Mouse (Mus musculus) adrenal gland, postnatal 10 days (tissue): ENCODE data around the gene Hnrnpa1. TPM values are rescaled to one million over a fixed set of nuclear protein-coding genes. Genes with fewer than 3 reads are reported as not detected.
A peak's percentile ranks its signal among the peaks of the same experiment; 100 is the strongest.
"Not testable (repeated sequence)": the region's sequence is repeated elsewhere in the genome, so short reads cannot be mapped to it uniquely, and the experiment has no call there.

Source experiments
- DNase-seq: peaks from one replicate; pipeline ENCODE4 v3.0.0; 2021; ENCODE audit warnings: mixed read lengths
- microRNA-seq: library from miRNA; unstranded; fragments of <30 nt; microRNA quantifications from one replicate; pipeline ENCODE4 v1.2.0, GENCODE M21; 2021
- total RNA-seq, 2 experiments: library from RNA; stranded (reverse); gene quantifications; 2 replicates each; pipeline ENCODE4 v1.2.3; 2021

The Hnrnpa1 gene
- total RNA-seq, 2 experiments from 2014 or later: 248 to 299 TPM

DNA sequence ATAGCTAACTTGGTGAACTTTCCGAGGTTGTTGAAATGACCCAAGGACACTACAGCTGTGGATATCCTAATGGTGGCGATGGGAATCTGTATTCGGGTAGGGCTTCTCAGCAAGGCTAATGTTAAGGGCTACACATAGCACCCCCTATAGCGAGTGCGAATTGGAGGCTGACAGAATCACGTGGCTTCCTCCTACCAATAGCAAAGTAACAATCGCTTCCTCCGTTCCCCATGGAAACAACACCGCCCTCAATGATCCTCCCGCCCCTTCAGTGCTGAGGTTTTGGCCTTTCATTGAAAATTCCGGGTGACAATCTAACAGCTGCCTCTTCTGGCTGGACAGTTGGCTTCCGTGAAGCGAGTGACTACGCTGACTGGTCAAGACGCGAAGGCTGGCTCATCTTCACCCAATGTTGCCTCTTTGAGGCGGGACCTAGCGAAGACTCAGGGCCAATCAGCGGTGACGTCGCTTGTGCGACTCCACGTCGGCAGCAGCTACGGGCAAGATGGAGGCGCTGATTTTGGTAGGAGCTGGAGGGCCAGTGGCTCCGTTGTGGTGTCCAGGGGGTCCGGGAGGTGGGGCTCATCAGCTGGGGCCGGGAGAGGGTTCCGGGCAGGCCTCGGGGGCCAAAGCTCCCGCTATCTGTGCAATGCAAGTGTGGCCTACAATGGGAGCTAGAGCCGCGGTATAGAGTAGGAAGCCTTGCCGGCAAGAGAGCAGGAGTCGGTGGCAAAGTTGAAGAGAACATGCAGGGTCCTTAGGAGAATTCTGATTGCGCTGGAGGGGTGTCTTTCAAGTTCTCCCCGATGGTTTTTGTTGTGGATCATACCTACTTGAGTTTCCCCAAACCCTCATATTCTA is 32.4 kb downstream of the Hnrnpa1 start, which contains the start of gene Copz1:
Gene Copz1, plus strand, starts transcription at position 296 of the 861 bp plus-strand sequence.
- peak; percentile 95 for DNase-seq

DNA sequence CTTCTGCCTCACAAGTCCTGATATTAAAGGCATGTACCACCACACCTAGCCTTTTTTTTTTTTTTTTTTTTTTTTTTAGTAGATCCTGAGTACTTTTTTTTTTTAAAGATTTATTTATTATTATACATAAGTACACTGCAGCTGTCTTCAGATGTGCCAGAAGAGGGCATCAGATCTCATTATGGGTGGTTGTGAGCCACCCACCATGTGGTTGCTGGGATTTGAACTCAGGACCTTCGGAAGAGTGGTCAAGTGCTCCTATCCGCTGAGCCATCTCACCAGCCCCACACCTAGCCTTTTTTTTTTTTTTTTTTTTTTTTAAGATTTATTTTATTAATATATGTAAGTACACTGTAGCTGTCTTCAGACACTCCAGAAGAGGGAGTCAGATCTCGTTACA is 35.7 kb downstream of the Hnrnpa1 start:
- not testable (repeated sequence) for DNase-seq

- no peak for DNase-seq
Observed at GRCm38 (mm10) chr15:103277949-103278348, 37.7 kb downstream of the Hnrnpa1 start.

DNA sequence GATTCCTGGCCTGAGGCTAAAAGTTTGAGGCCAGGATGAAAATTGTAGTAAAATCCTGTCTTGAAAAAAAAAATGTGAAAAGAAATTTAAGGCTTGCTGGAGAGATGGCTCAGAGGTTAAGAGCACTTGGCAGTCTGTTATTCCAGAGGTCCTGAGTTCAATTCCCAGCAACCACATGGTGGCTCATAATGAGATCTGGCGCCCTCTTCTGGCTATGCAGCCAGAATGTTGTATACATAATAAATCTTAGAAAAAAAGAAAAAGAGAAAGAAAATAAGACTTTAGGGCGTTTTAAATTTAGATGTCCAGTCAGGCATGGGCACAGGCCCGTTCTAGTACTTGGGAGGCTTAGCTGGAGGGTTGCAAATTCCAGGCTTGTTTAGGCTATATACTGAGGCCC is 39.5 kb downstream of the Hnrnpa1 start:
- DNase-seq: peak; percentile 49

DNA sequence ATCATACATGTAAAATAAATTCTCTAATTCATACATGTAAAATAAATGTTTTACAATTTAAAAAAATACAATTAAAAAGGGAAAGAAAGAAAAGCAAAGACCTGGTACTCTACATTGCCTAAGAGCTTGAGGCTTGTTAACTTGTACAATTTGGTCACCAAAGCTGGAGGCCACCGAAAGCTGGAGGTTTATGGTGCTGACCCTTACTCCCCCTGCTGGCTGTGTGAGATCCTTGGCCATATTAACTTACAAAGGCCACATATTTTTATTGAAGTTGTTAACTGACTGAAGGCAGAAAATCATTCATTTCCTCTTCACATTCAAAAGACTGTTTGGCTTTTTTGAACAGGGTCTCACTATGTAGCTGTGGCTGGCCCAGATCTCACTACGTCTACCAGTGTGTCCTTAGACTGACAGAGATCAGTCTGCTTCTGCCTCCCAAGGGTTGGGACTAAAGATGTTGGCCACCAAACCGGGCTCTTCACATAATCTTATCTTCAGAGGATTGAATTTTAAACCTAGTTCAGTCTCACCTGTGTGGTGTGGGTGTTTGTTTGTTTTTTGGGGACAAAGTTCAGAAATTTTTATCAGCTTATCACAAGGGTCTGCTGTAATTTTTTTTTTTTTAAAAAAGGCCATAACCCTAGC is 40.7 kb downstream of the Hnrnpa1 start:
- peak; percentile 50 for DNase-seq

- no peak for DNase-seq
Observed at GRCm38 (mm10) chr15:103281465-103282205, 41.4 kb downstream of the Hnrnpa1 start.

DNA sequence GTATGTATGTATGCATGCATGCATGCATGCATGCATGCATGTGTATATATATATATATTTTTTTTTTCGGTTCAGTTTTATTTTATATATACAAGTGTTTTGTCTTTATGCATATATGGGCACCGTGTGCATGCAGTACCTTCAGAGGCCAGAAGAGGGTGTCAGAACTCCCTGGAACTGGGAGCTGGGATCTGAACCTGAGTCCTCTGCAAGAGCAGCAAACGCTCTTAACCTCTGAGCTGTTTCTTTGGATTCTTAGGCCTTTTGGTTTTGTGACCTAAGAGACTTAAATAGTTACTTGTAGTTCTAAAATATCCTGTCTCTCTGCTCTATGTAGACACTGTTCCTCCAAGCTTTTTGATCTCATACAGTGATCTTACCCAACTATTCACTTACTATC is 43.8 kb downstream of the Hnrnpa1 start:
- DNase-seq: peak; percentile 77

- no peak for DNase-seq
Observed at GRCm38 (mm10) chr15:103284647-103285046, 44.4 kb downstream of the Hnrnpa1 start.

DNA sequence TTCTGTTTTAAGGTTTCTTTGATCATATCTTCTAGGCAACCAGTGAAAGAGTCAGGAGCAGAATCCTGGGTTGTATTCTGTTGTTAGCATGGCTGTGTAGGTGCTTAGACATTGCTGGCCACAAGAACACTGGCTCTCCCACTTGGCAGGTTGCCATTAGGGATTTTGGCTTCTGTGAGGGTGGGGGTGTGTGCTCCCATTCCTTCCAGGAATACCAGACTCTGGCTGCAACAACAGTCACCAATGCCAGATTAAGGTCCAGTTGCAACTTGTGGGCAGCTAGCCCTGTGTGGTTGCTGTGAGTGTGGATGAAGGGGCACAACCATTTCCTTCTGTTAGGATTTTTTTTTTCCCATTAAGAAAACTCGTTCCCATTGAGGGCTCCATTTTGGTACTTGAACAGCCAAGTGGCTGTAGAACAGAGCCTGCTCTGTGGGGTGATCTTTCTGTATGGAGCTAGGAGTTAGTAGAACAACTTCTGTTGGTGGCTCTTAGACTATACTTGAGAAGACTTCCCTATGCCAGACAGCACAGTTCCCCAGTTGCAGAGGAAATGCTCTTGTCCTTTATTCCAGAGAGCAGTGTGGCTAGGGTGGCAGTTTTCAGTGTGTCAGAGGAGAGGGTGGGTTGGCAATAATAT is 45.7 kb downstream of the Hnrnpa1 start:
- DNase-seq: peak; percentile 75

DNA sequence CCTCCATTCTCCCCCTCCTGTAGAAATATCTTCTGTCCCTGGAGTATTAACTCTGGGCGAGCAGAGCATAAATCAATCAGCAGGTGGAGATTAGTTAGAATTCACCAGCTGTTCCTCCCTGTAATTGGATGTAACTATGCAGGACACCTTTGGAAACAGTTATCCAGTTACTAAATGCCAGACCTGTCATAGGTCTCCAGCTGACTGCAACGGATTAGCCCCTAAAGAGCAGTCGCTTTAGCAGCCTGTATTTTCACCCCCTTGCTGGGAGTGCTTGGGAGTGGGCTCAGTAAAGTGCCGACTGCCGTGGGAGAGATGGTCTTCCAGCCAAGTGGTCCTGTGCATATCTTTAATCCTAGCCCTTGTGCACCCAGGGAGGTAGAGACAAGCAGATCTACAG is 49.4 kb downstream of the Hnrnpa1 start:
- DNase-seq: no peak

- no peak for DNase-seq
Observed at GRCm38 (mm10) chr15:103290417-103290816, 50.2 kb downstream of the Hnrnpa1 start.

GRCm38 (mm10) chr15:103290843-103291242 is 50.6 kb downstream of the Hnrnpa1 start:
- no peak for DNase-seq

DNA sequence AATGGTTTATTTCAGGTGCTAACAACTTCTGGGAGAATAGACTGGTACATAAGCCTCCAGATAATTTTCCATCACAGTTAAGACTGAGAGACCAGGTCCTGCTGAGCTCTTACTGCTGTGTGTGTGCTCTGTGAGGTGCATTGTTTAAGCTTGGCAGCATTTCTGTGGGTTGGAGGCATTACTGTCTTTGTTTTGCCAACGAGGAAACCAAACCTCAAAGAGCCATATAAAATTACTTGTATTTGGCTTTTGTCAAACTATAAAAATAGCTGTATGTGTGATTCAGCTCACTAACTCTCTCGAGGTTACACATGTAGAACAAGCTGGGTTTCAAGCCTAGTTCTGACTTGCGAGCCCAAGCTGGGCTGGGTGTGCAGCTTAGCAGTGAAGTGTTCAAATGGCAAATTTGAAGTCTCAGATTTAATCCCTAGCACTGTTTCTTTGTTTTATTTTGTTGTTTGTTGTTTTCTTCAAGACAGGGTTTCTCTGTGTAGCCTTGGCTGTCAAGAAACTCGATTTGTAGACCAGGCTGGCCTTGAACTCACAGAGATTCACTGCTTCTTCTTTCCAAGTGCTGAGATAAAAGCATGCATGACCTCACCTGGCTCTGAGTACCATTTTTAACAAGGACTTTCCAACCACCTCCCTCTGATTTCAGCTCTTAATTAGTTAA is 52.6 kb downstream of the Hnrnpa1 start:
- DNase-seq: no peak

GRCm38 (mm10) chr15:103293375-103293774 is 53.1 kb downstream of the Hnrnpa1 start:
- no peak for DNase-seq

DNA sequence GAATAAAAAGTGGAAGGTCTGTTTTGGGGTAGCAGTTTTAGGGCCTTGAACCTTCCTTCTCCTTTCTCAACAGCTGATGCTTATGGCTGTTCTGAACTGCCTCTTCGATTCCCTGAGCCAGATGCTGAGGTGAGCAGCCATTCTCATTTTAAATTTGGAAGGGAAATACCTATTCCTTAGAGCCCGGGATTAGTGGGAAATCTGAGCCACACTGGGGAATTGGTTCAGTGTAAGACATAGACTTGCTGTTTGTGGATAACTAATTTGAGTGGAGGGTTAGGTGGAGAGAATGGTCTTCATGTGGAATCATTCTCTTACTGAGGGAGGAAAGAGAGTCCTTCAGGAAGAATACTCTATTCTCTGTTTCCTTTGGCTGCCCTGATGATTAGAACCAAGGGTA is 54.4 kb downstream of the Hnrnpa1 start:
- no peak for DNase-seq

GRCm38 (mm10) chr15:103295851-103296250 is 55.6 kb downstream of the Hnrnpa1 start:
- no peak for DNase-seq

Small RNAs within 50 kb of the gene (microRNA-seq; reads per million reads assigned to microRNA genes)
- gene Mir148b: 290 reads per million, percentile 59 among the genes with 10 or more reads in this experiment

Other genes starting within 250 kb of the Hnrnpa1 start
- 10 to 100 TPM; 17.0 to 21.0 TPM for gene Hoxc8, start 249.8 kb upstream of the Hnrnpa1 start, total RNA-seq
- gene Hoxc6, start 242.2 kb upstream of the Hnrnpa1 start, total RNA-seq: 10 to 100 TPM; 25.1 to 35.7 TPM
- gene Hoxc4, start 221.5 kb upstream of the Hnrnpa1 start, total RNA-seq: 1 to 10 TPM; 6.1 to 9.2 TPM
- gene Smug1, start 73.3 kb upstream of the Hnrnpa1 start, total RNA-seq: 10 to 100 TPM; 14.0 to 19.9 TPM
- gene Cbx5, start 616 bp upstream of the Hnrnpa1 start, total RNA-seq: 10 to 100 TPM; 66.6 to 85.8 TPM
- gene Nfe2, start 18.0 kb downstream of the Hnrnpa1 start, total RNA-seq: 1 to 10 TPM; 3.2 to 4.3 TPM
- gene Copz1, start 32.3 kb downstream of the Hnrnpa1 start, total RNA-seq: 100 to 1,000 TPM; 114 TPM
- not detected for gene Gpr84, start 70.2 kb downstream of the Hnrnpa1 start, total RNA-seq
- gene Zfp385a, start 99.7 kb downstream of the Hnrnpa1 start, total RNA-seq: 10 to 100 TPM; 20.1 to 24.2 TPM
- gene Itga5, start 126.3 kb downstream of the Hnrnpa1 start, total RNA-seq: 10 to 100 TPM; 38.0 to 38.2 TPM
- gene Gtsf1, start 190.0 kb downstream of the Hnrnpa1 start, total RNA-seq: not detected
- gene Gtsf2, start 208.0 kb downstream of the Hnrnpa1 start, total RNA-seq: not detected
- gene Nckap1l, start 213.4 kb downstream of the Hnrnpa1 start, total RNA-seq: 1 to 10 TPM; 6.4 to 7.2 TPM